In the genomic region with DNA sequence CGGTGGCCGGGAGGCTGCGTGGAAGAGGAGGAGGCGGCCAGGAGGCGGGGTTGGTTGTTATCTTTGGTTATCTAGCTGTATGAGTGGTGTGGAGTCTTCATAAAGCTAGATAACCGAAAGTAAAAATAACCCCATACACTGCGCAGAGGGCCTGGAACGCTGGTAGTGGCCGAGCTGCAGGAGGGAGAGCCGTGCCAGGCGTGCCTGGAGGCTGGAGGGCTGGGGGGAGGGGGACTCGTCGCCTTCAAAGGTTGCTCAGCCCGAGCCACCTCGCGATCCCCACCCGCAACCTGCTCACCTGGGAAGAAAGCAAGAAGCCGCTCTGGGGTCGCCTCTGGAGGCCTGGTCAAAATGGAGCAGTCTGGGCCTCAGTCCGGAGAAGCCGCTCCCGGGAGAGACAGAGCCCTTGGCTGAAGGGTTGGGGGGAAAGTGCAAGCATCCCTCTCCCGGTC, we compare ENCODE assay signal across 9 mouse cellular contexts. TPM values are rescaled to one million over a fixed set of nuclear protein-coding genes. Genes with fewer than 3 reads are reported as not detected.
A peak's percentile ranks its signal among the peaks of the same experiment; 100 is the strongest.
DNase-seq lines count a peak whose midpoint lies in the region; ATAC-seq and TF ChIP-seq lines count a peak whose summit lies in the region.
"Had no signal": no experiment of that assay in that cellular context is flagged by ENCODE, and none has a peak within 500 bp of the region (broad histone marks: within the 10 kb centered on the region; RNA-seq: fewer than 3 reads in every experiment).

No protein-coding gene starts in this region.

- H3K4me3 ChIP-seq in heart, embryonic 12.5 days, result peak overlapping the region; percentile 38
- peak overlapping the region; percentile 51 for H3K4me3 ChIP-seq in ES-Bruce4 (ENCODE audit: low read depth, low read length)
- H3K4me3 ChIP-seq in forebrain, embryonic 10.5 days, result peak overlapping the region; percentile 78
- H3K4me3 ChIP-seq in liver, embryonic 12.5 days, result peak overlapping the region; percentile 21
- H3K4me3 ChIP-seq in stomach, embryonic 16.5 days (replicated peaks; ENCODE audit: low read length), result peak overlapping the region; percentile 31

- no peaks in the 10 kb centered on the region for H3K9me3 ChIP-seq in heart, embryonic 12.5 days (replicated peaks)
- H3K9me3 ChIP-seq in ES-Bruce4 (replicated peaks; ENCODE audit: control insufficient read depth, insufficient read depth, low read length, poor library complexity, severe bottlenecking), result no peaks in the 10 kb centered on the region
- no peaks in the 10 kb centered on the region for H3K9me3 ChIP-seq in forebrain, embryonic 10.5 days
- no peaks in the 10 kb centered on the region for H3K9me3 ChIP-seq in liver, embryonic 12.5 days (replicated peaks)
- H3K9me3 ChIP-seq in stomach, embryonic 16.5 days (replicated peaks; ENCODE audit: control insufficient read depth, low read length), result no peaks in the 10 kb centered on the region

- no peak for TF ChIP-seq EP300 in ES-Bruce4 (IDR thresholded peaks at IDR 0.05; ENCODE audit: insufficient read depth, low read depth, low read length)

- peaks cover 97% of the 10 kb centered on the region for H3K27me3 ChIP-seq in heart, embryonic 12.5 days (replicated peaks)
- peaks cover 22% of the 10 kb centered on the region for H3K27me3 ChIP-seq in ES-Bruce4 (ENCODE audit: control insufficient read depth, insufficient read depth, low read length, poor library complexity, severe bottlenecking)
- peaks cover 100% of the 10 kb centered on the region for H3K27me3 ChIP-seq in forebrain, embryonic 10.5 days (ENCODE audit: poor library complexity, severe bottlenecking)
- peaks cover 99% of the 10 kb centered on the region for H3K27me3 ChIP-seq in liver, embryonic 12.5 days (replicated peaks)
- H3K27me3 ChIP-seq in stomach, embryonic 16.5 days (ENCODE audit: control insufficient read depth, insufficient read depth, low read length), result peaks cover 87% of the 10 kb centered on the region

- H3K4me2 ChIP-seq in heart, embryonic 12.5 days, result peak overlapping the region; percentile 66
- H3K4me2 ChIP-seq in liver, embryonic 12.5 days, result peak overlapping the region; percentile 50
- H3K4me2 ChIP-seq in stomach, embryonic 16.5 days (ENCODE audit: low read depth, low read length), result peak overlapping the region; percentile 43

- H3K27ac ChIP-seq in heart, embryonic 12.5 days (ENCODE audit: poor library complexity, severe bottlenecking), result no peak overlapping the region
- H3K27ac ChIP-seq in ES-Bruce4 (ENCODE audit: insufficient read depth, low read length), result no peak overlapping the region
- peak overlapping the region; percentile 98 for H3K27ac ChIP-seq in forebrain, embryonic 10.5 days
- H3K27ac ChIP-seq in liver, embryonic 12.5 days, result no peak overlapping the region
- H3K27ac ChIP-seq in stomach, embryonic 16.5 days (ENCODE audit: low read length), result no peak overlapping the region

- TF ChIP-seq POLR2A in ES-Bruce4 (IDR thresholded peaks at IDR 0.05; ENCODE audit: insufficient read depth, low read length), result no peak

- ATAC-seq in heart, embryonic 12.5 days (ENCODE audit: insufficient number of reproducible peaks, low FRiP score), result no peak
- no peak for ATAC-seq in liver, embryonic 12.5 days
- no peak; the same call in 1 of the 2 replicates for ATAC-seq in stomach, embryonic 16.5 days (ENCODE audit: insufficient read depth, low FRiP score)

- H3K4me1 ChIP-seq in heart, embryonic 12.5 days (replicated peaks), result peaks cover 22% of the 10 kb centered on the region
- no peaks in the 10 kb centered on the region for H3K4me1 ChIP-seq in ES-Bruce4 (ENCODE audit: control insufficient read depth, insufficient read depth, low read length)
- peaks cover 98% of the 10 kb centered on the region for H3K4me1 ChIP-seq in forebrain, embryonic 10.5 days
- peaks cover 31% of the 10 kb centered on the region for H3K4me1 ChIP-seq in liver, embryonic 12.5 days
- peaks cover 13% of the 10 kb centered on the region for H3K4me1 ChIP-seq in stomach, embryonic 16.5 days (ENCODE audit: control insufficient read depth, insufficient read depth, low read length)

- H3K9ac ChIP-seq in heart, embryonic 12.5 days, result 0 out of 2 replicates have a peak overlapping the region, but pooled peaks have one; percentile 9
- no peak overlapping the region for H3K9ac ChIP-seq in ES-Bruce4 (ENCODE audit: low read depth, poor library complexity, severe bottlenecking)
- no peak overlapping the region for H3K9ac ChIP-seq in liver, embryonic 12.5 days
- H3K9ac ChIP-seq in stomach, embryonic 16.5 days (ENCODE audit: low read length), result peak overlapping the region; percentile 32; the same call in 1 of the 2 replicates

- TF ChIP-seq CTCF in ES-Bruce4 (IDR thresholded peaks at IDR 0.05; ENCODE audit: low read depth, low read length), result no peak

- no peak for DNase-seq in heart, postnatal 10 days
- DNase-seq in forebrain, embryonic 10.5 days (ENCODE audit: extremely low spot score, low spot score), result no peak
- no peak for DNase-seq in layer of hippocampus, adult 9-11 months
- no peak for DNase-seq in urinary bladder, adult 18-20 months (ENCODE audit: low spot score in 2 of 2)

- no peaks in the 10 kb centered on the region for H3K36me3 ChIP-seq in heart, embryonic 12.5 days
- H3K36me3 ChIP-seq in ES-Bruce4 (ENCODE audit: control insufficient read depth, insufficient read depth, low read length, poor library complexity, severe bottlenecking), result no peaks in the 10 kb centered on the region
- peaks cover 71% of the 10 kb centered on the region for H3K36me3 ChIP-seq in forebrain, embryonic 10.5 days (replicated peaks)
- H3K36me3 ChIP-seq in liver, embryonic 12.5 days, result no peaks in the 10 kb centered on the region
- H3K36me3 ChIP-seq in stomach, embryonic 16.5 days (ENCODE audit: control insufficient read depth, insufficient read depth, low read length), result no peaks in the 10 kb centered on the region

- intact Hi-C loops in heart, postnatal 10 days (cut with DNase I), result no loop called here

- WGBS in heart, embryonic 12.5 days, result under 1% methylated on average over 23 of the region's 23 CpGs
- under 1% methylated on average over 23 of the region's 23 CpGs for WGBS in forebrain, embryonic 10.5 days
- 3% methylated on average over 23 of the region's 23 CpGs for WGBS in liver, embryonic 12.5 days (ENCODE audit: insufficient replicate concordance)
- under 1% methylated on average over 23 of the region's 23 CpGs for WGBS in stomach, embryonic 16.5 days

RNA-seq across cellular contexts. Expression of gene Rhbg, which starts 38.9 kb away (rescaled TPM):
- 0.19 TPM in 1 of 2 replicates, not detected in the other for polyA plus RNA-seq in heart, embryonic 12.5 days (2016; fragmentation: Nextera tagmentation; extraction: Ambion mirVana)
- total RNA-seq in heart, postnatal 10 days (2021), result not detected
- 0.82 TPM in 1 of 2 replicates, not detected in the other for polyA plus RNA-seq in ES-Bruce4 (2011; ENCODE audit: insufficient read depth, insufficient read length, low read depth, missing spikeins)
- 0.37 and 0.38 TPM in 2 replicates for polyA plus RNA-seq in forebrain, embryonic 10.5 days (2016; fragmentation: Nextera tagmentation; extraction: Ambion mirVana)
- polyA plus RNA-seq in liver, embryonic 12.5 days (2016; fragmentation: Nextera tagmentation; extraction: Ambion mirVana), result 14.5 and 16.0 TPM in 2 replicates
- 11.7 and 15.0 TPM in 2 replicates for polyA plus RNA-seq in stomach, embryonic 16.5 days (2015; fragmentation: Nextera tagmentation; extraction: Ambion mirVana)
- total RNA-seq: MEL had no signal

Comparison
In these comparisons a context has a peak if more than half of its experiments do, and no peak if none do; other contexts are left out.
1. H3K4me3 ChIP-seq: peak in every context shown above with its lines; median percentile 78 in forebrain, embryonic 10.5 days; 51 in ES-Bruce4; 38 in heart, embryonic 12.5 days; 31 in stomach, embryonic 16.5 days; 21 in liver, embryonic 12.5 days.
2. H3K9ac ChIP-seq: peak in heart, embryonic 12.5 days (single experiment) and stomach, embryonic 16.5 days (single experiment); none in ES-Bruce4 (single experiment) and liver, embryonic 12.5 days (single experiment).
3. Peak in every context shown above with its lines, with median percentiles within 50 percentile points of each other: H3K4me2 ChIP-seq.